Mouse (Mus musculus): ENCODE measurements around the gene Klhl26.

The Klhl26 gene

GRCm38 (mm10) chr8:70426300-70426907 lies 50.4 kb downstream of the Klhl26 start:
- in situ Hi-C loops (cut with MboI; ENCODE audit: low pct_unique_long_range_greater_than_20kb in 1 of 2, low sequenced_read_pairs in 2 of 2, unreplicated experiment in 1 of 2): no loop called here

GRCm38 (mm10) chr8:70422722-70423121 lies 54.0 kb downstream of the Klhl26 start:
- in situ Hi-C loops (cut with MboI; ENCODE audit: low pct_unique_long_range_greater_than_20kb in 1 of 2, low sequenced_read_pairs in 2 of 2, unreplicated experiment in 1 of 2): no loop called here

GRCm38 (mm10) chr8:70421349-70422104 lies 55.2 kb downstream of the Klhl26 start:
- in situ Hi-C loops (cut with MboI; ENCODE audit: low pct_unique_long_range_greater_than_20kb in 1 of 2, low sequenced_read_pairs in 2 of 2, unreplicated experiment in 1 of 2): no loop called here

GRCm38 (mm10) chr8:70419879-70420643 lies 56.7 kb downstream of the Klhl26 start:
- in situ Hi-C loops (cut with MboI; ENCODE audit: low pct_unique_long_range_greater_than_20kb in 1 of 2, low sequenced_read_pairs in 2 of 2, unreplicated experiment in 1 of 2): loop anchor here in 1 of 2 experiments (10.0 kb wide), 1 partner anchor 85 kb away; the partner anchor contains the start of gene Rex1bd

- in situ Hi-C loops (cut with MboI; ENCODE audit: low pct_unique_long_range_greater_than_20kb in 1 of 2, low sequenced_read_pairs in 2 of 2, unreplicated experiment in 1 of 2): loop anchor here in 1 of 2 experiments (10.0 kb wide), 1 partner anchor 86 kb away; the partner anchor contains the start of gene Rex1bd
These were observed 57.8 kb downstream of the Klhl26 start for GRCm38 (mm10) chr8:70418954-70419353.

- in situ Hi-C loops (cut with MboI; ENCODE audit: low pct_unique_long_range_greater_than_20kb in 1 of 2, low sequenced_read_pairs in 2 of 2, unreplicated experiment in 1 of 2): loop anchor here in 1 of 2 experiments (10.0 kb wide), 1 partner anchor 87 kb away; the partner anchor contains the start of gene Rex1bd
These were observed 58.9 kb downstream of the Klhl26 start for GRCm38 (mm10) chr8:70417914-70418313.

- in situ Hi-C loops (cut with MboI; ENCODE audit: low pct_unique_long_range_greater_than_20kb in 1 of 2, low sequenced_read_pairs in 2 of 2, unreplicated experiment in 1 of 2): loop anchor here in 1 of 2 experiments (10.0 kb wide), 1 partner anchor 88 kb away; the partner anchor contains the start of gene Rex1bd
These were observed 59.8 kb downstream of the Klhl26 start for GRCm38 (mm10) chr8:70416941-70417340.

- in situ Hi-C loops (cut with MboI; ENCODE audit: low pct_unique_long_range_greater_than_20kb in 1 of 2, low sequenced_read_pairs in 2 of 2, unreplicated experiment in 1 of 2): loop anchor here in 1 of 2 experiments (10.0 kb wide), 1 partner anchor 89 kb away; the partner anchor contains the start of gene Rex1bd
These were observed 61.0 kb downstream of the Klhl26 start for GRCm38 (mm10) chr8:70415540-70416451.

GRCm38 (mm10) chr8:70414310-70414946 lies 62.3 kb downstream of the Klhl26 start:
- in situ Hi-C loops (cut with MboI; ENCODE audit: low pct_unique_long_range_greater_than_20kb in 1 of 2, low sequenced_read_pairs in 2 of 2, unreplicated experiment in 1 of 2): loop anchor here (5.0 to 10.0 kb wide), 2 partner anchors 88 to 90 kb away; partner anchors contain the start of gene Rex1bd (in 1 of the 2)

- in situ Hi-C loops (cut with MboI; ENCODE audit: low pct_unique_long_range_greater_than_20kb in 1 of 2, low sequenced_read_pairs in 2 of 2, unreplicated experiment in 1 of 2): loop anchor here (5.0 to 10.0 kb wide), 2 partner anchors 92 to 95 kb away; partner anchors contain the start of gene Rex1bd (in 1 of the 2)
These were observed 66.5 kb downstream of the Klhl26 start for GRCm38 (mm10) chr8:70410281-70410680.

GRCm38 (mm10) chr8:70409455-70409871 lies 67.3 kb downstream of the Klhl26 start:
- in situ Hi-C loops (cut with MboI; ENCODE audit: low pct_unique_long_range_greater_than_20kb in 1 of 2, low sequenced_read_pairs in 2 of 2, unreplicated experiment in 1 of 2): no loop called here

- in situ Hi-C loops (cut with MboI; ENCODE audit: low pct_unique_long_range_greater_than_20kb in 1 of 2, low sequenced_read_pairs in 2 of 2, unreplicated experiment in 1 of 2): no loop called here
These were observed 67.7 kb downstream of the Klhl26 start for GRCm38 (mm10) chr8:70409019-70409418.

- in situ Hi-C loops (cut with MboI; ENCODE audit: low pct_unique_long_range_greater_than_20kb in 1 of 2, low sequenced_read_pairs in 2 of 2, unreplicated experiment in 1 of 2): no loop called here
These were observed 68.5 kb downstream of the Klhl26 start for GRCm38 (mm10) chr8:70408301-70408700.

GRCm38 (mm10) chr8:70406427-70407069 lies 70.2 kb downstream of the Klhl26 start:
- in situ Hi-C loops (cut with MboI; ENCODE audit: low pct_unique_long_range_greater_than_20kb in 1 of 2, low sequenced_read_pairs in 2 of 2, unreplicated experiment in 1 of 2): no loop called here

- in situ Hi-C loops (cut with MboI; ENCODE audit: low pct_unique_long_range_greater_than_20kb in 1 of 2, low sequenced_read_pairs in 2 of 2, unreplicated experiment in 1 of 2): no loop called here
These were observed 71.6 kb downstream of the Klhl26 start for GRCm38 (mm10) chr8:70405189-70405588.

GRCm38 (mm10) chr8:70404212-70404611 lies 72.6 kb downstream of the Klhl26 start:
- in situ Hi-C loops (cut with MboI; ENCODE audit: low pct_unique_long_range_greater_than_20kb in 1 of 2, low sequenced_read_pairs in 2 of 2, unreplicated experiment in 1 of 2): no loop called here

All from mouse embryonic stem cell (cell line).